Mouse (Mus musculus): ENCODE data around the gene Col25a1. TPM values are rescaled to one million over a fixed set of nuclear protein-coding genes. Genes with fewer than 3 reads are reported as not detected.

The Col25a1 gene
- total and polyA plus RNA-seq, 2 experiments from 2014 or later = 4.2 to 15.7 TPM

- Histone ChIP-seq H3K27me3 (ENCODE audit: insufficient read depth, low read length) (no peaks in the 10 kb centered on the region), H3K36me3 (ENCODE audit: insufficient read depth, low read length) (no peaks in the 10 kb centered on the region), H3K4me1 (ENCODE audit: insufficient read depth, low read length) (no peaks in the 10 kb centered on the region), H3K9ac (replicated peaks; ENCODE audit: low read length) (no peak within 1 kb of the TSS), H3K9me3 (ENCODE audit: low read length) (no peaks in the 10 kb centered on the region), H3K27ac (no peak within 1 kb of the TSS), H3K4me3 (ENCODE audit: low read length) (peak within 1 kb of the TSS; percentile 14; the same call in 1 of the 2 replicates), H3K4me2 (ENCODE audit: low read depth, low read length) (peak within 1 kb of the TSS; percentile 49)
- no peak for TF ChIP-seq CTCF (IDR thresholded peaks at IDR 0.05; ENCODE audit: low read depth)
- DNase-seq (ENCODE audit: low spot score) (peak; percentile 8), ATAC-seq (0 out of 2 replicates have a peak, but pooled peaks have one; percentile 35)
- WGBS = 6% methylated on average over 10 of the region's 10 CpGs
These were observed 486.2 kb downstream of the Col25a1 start, which contains the start of gene Etnppl for GRCm38 (mm10) chr3:130617439-130617898. Gene Etnppl, plus strand, starts transcription at chr3:130617448.

GRCm38 (mm10) chr3:130620517-130621146 lies 489.3 kb downstream of the Col25a1 start:
- Histone ChIP-seq H3K4me3 (ENCODE audit: low read length) (no peak overlapping the region), H3K9ac (replicated peaks; ENCODE audit: low read length) (no peak overlapping the region), H3K4me1 (ENCODE audit: insufficient read depth, low read length) (no peaks in the 10 kb centered on the region), H3K27ac (no peak overlapping the region), H3K9me3 (ENCODE audit: low read length) (no peaks in the 10 kb centered on the region), H3K27me3 (ENCODE audit: insufficient read depth, low read length) (no peaks in the 10 kb centered on the region), H3K4me2 (ENCODE audit: low read depth, low read length) (no peak overlapping the region), H3K36me3 (ENCODE audit: insufficient read depth, low read length) (no peaks in the 10 kb centered on the region)
- 79% methylated on average over 12 of the region's 12 CpGs for WGBS
- no peak for ATAC-seq
- DNase-seq (ENCODE audit: low spot score) = no peak
- no peak for TF ChIP-seq CTCF (IDR thresholded peaks at IDR 0.05; ENCODE audit: low read depth)

GRCm38 (mm10) chr3:130628358-130628757 lies 497.1 kb downstream of the Col25a1 start:
- no peak overlapping the region for H3K4me2 ChIP-seq (ENCODE audit: low read depth, low read length)
- no peak overlapping the region for H3K9ac ChIP-seq (replicated peaks; ENCODE audit: low read length)
- no peaks in the 10 kb centered on the region for H3K4me1 ChIP-seq (ENCODE audit: insufficient read depth, low read length)
- ATAC-seq (no peak), DNase-seq (ENCODE audit: low spot score) (no peak)
- peak; percentile 7; the same call in 1 of the 2 replicates for TF ChIP-seq CTCF (IDR thresholded peaks at IDR 0.05; ENCODE audit: low read depth)
- no peak overlapping the region for H3K27ac ChIP-seq
- H3K4me3 ChIP-seq (ENCODE audit: low read length) = no peak overlapping the region
- no peaks in the 10 kb centered on the region for H3K9me3 ChIP-seq (ENCODE audit: low read length)
- 93% methylated on average over 5 of the region's 5 CpGs for WGBS
- no peaks in the 10 kb centered on the region for H3K27me3 ChIP-seq (ENCODE audit: insufficient read depth, low read length)
- H3K36me3 ChIP-seq (ENCODE audit: insufficient read depth, low read length) = no peaks in the 10 kb centered on the region

GRCm38 (mm10) chr3:130633859-130634258 lies 502.6 kb downstream of the Col25a1 start:
- Histone ChIP-seq H3K9ac (replicated peaks; ENCODE audit: low read length) (no peak overlapping the region), H3K9me3 (ENCODE audit: low read length) (no peaks in the 10 kb centered on the region), H3K4me1 (ENCODE audit: insufficient read depth, low read length) (no peaks in the 10 kb centered on the region), H3K27me3 (ENCODE audit: insufficient read depth, low read length) (no peaks in the 10 kb centered on the region), H3K4me2 (ENCODE audit: low read depth, low read length) (no peak overlapping the region), H3K36me3 (ENCODE audit: insufficient read depth, low read length) (no peaks in the 10 kb centered on the region), H3K4me3 (ENCODE audit: low read length) (no peak overlapping the region), H3K27ac (no peak overlapping the region)
- 56% methylated on average over 5 of the region's 5 CpGs for WGBS
- no peak for TF ChIP-seq CTCF (IDR thresholded peaks at IDR 0.05; ENCODE audit: low read depth)
- DNase-seq (ENCODE audit: low spot score) (no peak), ATAC-seq (no peak)

GRCm38 (mm10) chr3:130646110-130646810 lies 515.0 kb downstream of the Col25a1 start:
- 0 out of 2 replicates have a peak, but pooled peaks cover 3% of the 10 kb centered on the region for H3K9me3 ChIP-seq (ENCODE audit: low read length)
- 70% methylated on average over 11 of the region's 11 CpGs for WGBS
- H3K36me3 ChIP-seq (ENCODE audit: insufficient read depth, low read length) = no peaks in the 10 kb centered on the region
- no peak overlapping the region for H3K9ac ChIP-seq (replicated peaks; ENCODE audit: low read length)
- no peak overlapping the region for H3K4me2 ChIP-seq (ENCODE audit: low read depth, low read length)
- no peaks in the 10 kb centered on the region for H3K27me3 ChIP-seq (ENCODE audit: insufficient read depth, low read length)
- TF ChIP-seq CTCF (IDR thresholded peaks at IDR 0.05; ENCODE audit: low read depth) = no peak
- H3K4me1 ChIP-seq (ENCODE audit: insufficient read depth, low read length) = no peaks in the 10 kb centered on the region
- no peak overlapping the region for H3K27ac ChIP-seq
- H3K4me3 ChIP-seq (ENCODE audit: low read length) = no peak overlapping the region
- ATAC-seq (no peak), DNase-seq (ENCODE audit: low spot score) (no peak)

Other genes with a start within 250 kb of the Col25a1 start
- 5.0 and 10.6 TPM in 2 replicates for gene Casp6, start 230.1 kb upstream of the Col25a1 start, total RNA-seq (2014; rRNA removed)
- 17.5 and 25.3 TPM in 2 replicates for gene Casp6, start 230.1 kb upstream of the Col25a1 start, polyA plus RNA-seq (2015; fragmentation: Nextera tagmentation; extraction: Ambion mirVana)
- 3.4 and 3.6 TPM in 2 replicates for gene Mcub, start 161.3 kb upstream of the Col25a1 start, total RNA-seq (2014; rRNA removed)
- gene Mcub, start 161.3 kb upstream of the Col25a1 start, polyA plus RNA-seq (2015; fragmentation: Nextera tagmentation; extraction: Ambion mirVana) = 6.6 and 7.4 TPM in 2 replicates
- gene Sec24b, start 69.9 kb upstream of the Col25a1 start, total RNA-seq (2014; rRNA removed) = 34.8 and 39.7 TPM in 2 replicates
- 22.1 and 34.0 TPM in 2 replicates for gene Sec24b, start 69.9 kb upstream of the Col25a1 start, polyA plus RNA-seq (2015; fragmentation: Nextera tagmentation; extraction: Ambion mirVana)